Mouse (Mus musculus): Measurements from ENCODE around the gene Klf16.

Klf16 gene

DNA sequence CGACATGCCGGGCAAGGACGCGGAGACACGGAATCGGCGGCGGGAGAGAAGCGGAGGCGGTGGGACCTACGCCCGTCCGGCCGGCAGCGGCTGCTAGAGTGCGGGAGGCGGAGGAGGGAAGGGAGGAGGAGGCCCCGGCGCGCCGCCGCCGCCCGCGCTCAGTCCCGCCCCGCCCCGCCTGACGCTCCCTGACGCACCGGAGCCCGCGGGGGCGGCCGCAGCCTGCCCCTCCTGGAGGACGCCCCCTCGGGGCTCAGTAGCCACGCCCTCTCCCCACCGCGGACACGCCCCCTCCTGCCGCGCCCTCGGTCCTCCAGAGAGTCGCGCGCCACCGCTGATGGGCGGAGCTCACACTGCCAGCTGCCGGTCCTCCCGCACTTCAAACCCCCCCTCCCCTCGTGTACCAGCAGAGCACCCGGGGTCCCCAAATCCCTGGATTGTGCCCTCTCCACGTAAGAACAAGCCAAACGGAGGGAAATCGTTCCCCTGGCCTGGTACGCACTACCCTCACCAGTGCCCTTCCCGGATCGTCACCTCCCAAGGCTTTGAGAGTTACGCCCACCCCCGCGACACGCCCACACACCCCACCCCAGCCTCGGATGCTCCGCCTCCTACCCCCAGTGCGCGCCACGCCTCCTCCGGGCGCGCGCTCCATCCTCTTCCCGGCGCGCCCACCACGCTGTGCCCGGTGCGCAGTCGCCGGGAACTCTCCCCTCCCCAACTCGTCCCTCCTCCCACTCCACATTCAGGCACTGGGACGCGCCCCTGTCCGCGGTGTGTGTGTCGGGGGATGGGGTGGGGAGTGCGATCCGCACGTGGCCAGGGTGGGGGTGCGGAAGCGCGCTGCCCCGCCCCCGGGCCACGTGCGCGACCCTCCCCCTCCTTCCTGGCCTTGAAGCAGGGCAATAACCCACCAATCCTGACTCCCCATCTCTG, at the start of gene Klf16:
Gene Klf16 (minus strand): TSS at position 127 of the 936 bp plus-strand sequence.
- peak; percentile 100 for DNase-seq (ENCODE audit: inconsistent age in 2 of 2, low spot score in 1 of 2)

DNA sequence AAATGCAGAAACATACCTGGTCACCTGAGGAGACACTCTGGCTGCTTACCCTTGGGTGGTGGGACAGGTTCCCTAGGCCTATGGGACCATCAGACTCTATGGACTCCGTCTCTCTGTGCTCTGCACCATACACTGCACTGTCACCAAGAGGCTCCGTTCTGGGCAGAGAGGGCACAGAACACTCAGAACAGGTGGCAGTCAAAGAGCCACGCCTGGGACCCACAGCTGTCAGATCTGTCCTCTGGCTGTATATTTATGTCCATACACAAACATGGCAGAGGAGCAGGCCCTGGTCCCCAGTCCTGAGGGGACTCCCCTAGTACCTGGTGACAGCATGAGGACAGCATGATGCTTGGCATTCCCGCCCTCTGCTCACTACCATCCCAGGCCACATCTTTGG, 48.6 kb upstream of the Klf16 start:
- DNase-seq (ENCODE audit: inconsistent age in 2 of 2, low spot score in 1 of 2) = no peak

DNA sequence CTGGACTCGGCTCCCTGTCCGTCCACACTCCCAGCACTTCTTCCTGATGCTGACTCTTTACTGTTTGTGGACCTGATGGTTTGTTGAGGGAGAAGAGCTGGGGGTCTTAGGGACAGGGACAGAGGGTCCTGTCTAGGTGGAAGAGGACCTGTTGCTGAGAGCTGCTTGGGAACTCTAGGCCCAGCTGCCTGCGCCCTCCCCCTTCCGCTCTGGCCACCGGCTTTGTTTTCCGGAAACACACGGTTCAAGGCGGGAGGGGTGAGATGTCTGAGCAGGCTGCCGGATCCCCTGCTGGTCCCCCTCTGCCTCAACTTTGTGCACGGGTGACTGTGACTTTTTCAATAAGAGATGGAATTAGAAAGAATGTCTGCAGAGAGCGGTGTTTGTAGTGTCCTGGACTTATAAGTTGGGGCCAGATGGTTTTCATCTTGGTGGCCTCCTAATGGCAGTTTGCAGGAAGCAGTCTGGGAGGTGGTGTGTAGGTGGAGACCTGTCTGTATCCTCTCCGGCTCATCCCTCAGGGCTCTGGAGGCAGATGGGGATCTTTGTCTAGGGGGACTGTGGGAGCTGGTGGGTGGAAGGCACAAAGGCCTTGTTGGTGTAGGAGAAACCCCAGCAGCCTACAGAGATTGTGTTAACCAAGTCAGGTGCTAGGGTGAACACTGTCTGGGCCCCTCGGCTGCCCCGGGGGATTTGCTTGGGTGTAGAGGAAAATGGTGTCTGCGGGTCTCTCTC, 46.5 kb upstream of the Klf16 start:
- DNase-seq (ENCODE audit: inconsistent age in 2 of 2, low spot score in 1 of 2) = peak; percentile 70 to 85

DNA sequence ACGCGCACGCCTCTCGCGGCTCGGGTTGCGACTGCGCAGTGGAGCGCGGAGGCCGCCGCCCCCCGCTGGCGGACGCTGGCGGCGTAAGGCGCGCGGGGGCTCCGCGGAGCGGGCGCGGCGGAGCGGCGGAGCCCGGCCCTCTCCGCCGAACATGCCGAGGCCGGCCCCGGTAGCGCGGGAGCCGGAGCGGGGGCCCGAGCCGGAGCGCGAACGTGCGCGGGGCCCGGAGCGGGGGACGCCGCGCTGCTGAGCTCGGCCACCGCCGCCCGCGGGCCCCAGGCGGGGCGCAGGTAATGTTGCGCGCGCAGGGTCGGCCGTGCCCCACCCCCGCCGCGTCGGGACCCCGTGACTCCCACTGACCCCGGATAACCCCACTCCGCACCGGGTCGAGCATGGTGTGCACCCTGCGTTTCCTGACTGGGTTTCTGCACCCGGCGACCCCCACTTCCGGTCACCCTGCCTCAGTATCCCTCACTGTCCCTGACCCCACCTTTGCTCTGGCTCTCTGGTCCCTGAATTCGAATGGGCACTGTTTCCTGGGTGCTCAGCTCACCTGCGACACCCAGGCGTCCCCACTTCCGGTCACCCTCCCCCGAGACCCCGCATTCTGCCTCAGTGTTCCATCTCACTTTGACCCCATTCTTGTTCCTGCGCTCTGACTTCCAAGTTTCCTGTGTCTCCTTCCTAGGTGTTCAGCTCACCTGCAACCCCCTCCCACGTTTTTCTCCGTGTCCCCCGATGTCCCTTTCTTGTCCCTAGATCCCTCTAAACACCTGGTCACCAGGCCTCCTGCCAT, 45.7 kb upstream of the Klf16 start, which contains the start of gene Csnk1g2:
Gene Csnk1g2 (plus strand): TSS at position 178 of the 796 bp plus-strand sequence.
- DNase-seq (ENCODE audit: inconsistent age in 2 of 2, low spot score in 1 of 2) = peak; percentile 79 to 88

DNA sequence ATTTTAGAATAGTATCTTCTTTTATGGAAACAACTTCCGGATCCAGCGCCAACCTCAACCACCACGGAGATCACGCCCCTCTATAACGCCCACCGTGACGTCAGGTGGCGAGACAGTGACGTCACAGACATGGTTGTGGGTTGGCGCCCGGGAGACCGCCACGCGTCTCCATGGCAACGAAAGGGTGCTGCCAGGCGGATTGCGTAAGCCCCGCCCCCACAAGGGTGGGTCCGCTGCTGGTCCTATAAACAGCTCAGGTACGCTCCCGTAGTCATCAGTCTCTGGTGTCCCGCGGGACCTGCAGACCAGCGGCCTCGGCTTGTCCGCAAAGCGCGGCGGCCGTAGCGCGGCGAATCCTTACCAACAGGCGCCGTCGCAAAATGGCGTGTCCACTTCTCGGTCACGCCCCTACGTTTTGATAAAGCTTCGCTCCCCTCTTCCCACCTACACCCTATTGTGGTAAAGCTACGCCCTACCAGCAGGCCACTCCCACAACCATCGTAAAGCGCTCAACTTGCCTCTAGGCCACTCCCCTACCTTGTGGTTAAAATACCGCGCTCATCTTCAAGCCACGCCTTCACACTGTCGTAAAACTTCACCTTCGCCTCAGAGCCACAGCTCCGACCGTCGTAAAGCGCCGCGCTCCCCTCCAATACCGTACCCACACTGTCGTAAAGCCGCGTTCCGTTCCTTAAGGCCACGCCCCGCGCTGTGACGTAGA, 45.0 kb upstream of the Klf16 start:
- DNase-seq (ENCODE audit: inconsistent age in 2 of 2, low spot score in 1 of 2) = peak; percentile 99 to 100

DNA sequence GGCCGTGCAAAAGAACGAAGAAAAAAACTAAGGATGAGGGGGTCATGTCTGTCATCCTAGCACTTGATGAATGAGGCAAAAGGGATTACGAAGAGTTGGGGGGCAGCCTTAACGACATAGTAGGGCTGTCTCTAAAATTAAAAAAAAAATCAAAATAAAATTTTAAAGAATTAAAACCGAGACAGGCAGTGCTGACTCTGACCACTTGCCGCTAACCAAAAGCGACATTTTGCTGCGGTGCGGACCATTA, 44.5 kb upstream of the Klf16 start:
- DNase-seq (ENCODE audit: inconsistent age in 2 of 2, low spot score in 1 of 2) = no peak

DNA sequence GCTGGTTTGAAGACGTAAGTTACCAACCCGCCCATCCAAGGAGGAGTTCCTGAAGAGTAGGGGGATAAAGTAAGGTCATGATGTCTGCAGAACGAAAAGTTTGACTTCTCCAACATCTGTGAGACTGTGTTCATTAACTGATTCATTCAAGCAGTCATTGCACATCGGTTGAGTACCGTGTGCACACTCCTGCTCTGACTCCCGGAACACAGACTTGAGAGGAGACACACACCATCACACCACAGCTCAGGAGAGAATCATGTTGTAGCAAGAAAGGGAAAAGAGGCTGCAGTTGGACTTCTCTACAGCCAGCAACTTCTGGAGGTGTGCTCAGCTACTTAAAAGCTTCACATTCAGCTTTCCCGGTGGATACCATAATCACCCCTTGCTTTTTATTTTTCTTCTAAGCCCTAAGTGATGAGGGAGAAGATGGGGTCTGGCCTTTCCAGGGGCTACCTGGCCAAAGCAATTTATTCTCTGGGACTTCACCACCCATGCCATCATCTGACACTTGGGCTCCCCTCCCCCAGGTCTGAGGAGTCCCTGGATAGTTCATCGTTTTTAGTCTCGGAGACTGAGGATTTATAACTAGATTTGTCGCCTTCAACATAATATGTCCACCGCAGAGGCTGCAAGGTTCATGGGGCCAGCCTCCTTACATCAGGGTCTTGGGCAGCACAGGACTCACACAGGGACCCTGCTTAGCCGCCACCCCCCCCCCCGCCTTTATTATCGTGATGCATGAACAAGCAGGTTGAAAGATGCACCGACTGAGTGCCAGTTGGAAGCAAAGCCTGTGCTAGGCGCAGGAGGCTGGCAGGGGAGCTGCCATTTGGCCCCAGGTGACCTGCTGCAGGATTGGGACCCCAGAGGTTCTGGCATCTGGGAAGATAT, 43.9 kb upstream of the Klf16 start:
- peak; percentile 50 to 51 for DNase-seq (ENCODE audit: inconsistent age in 2 of 2, low spot score in 1 of 2)

DNA sequence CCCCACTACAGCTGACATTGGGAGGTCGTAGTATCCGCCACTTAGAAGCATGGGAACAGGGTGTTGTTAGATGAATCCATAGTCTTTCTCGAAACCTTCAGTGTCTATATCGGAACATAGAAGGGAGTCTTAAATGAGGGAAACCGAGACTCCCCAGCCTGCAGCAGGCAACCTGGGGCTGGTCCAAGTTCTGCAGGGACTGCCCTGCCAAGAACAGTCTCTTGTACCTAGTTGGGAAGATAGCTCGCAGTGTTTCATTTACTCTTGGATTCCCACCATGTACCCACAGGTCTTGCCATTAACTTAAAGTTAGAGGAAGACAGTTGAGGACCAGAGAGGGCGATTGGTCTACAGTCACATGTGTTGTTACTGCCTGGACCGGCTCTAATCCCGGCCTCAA, 43.2 kb upstream of the Klf16 start:
- no peak for DNase-seq (ENCODE audit: inconsistent age in 2 of 2, low spot score in 1 of 2)

DNA sequence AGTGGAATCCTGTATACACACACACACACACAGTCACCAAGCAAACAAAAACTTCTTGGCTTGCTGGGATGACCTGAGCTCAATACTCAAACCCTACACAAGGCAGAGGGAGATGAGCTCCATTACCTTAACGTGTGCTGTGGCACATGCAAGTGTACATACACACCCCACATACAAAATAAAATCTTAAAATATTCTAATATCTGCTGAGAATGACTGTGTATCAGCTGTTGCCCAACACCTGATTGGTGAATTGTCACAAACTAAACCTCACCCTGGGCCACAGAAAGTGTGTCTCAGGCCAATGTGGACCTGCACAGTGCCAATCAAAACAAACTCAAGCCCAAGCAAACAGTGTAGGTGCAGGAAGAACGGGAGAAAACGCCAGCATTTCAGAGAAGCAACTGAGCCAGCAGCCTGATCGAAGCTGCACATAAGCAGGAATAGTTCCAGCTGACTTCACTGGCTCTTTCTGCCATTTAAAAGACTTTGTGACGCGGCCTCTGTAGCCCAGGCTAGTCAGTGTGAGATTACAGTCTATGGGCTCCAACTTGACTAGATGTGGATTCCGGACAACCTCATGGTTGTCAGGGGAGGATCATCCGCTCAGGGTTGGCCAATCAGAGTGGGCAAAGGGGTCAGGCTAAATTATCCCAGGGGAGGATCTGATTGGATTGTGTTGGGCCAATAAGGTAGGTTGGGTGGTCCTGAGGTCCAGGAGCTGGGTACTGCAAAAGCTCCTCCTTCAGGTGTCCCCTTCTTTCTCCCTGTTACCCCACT, 42.5 kb upstream of the Klf16 start:
- no peak for DNase-seq (ENCODE audit: inconsistent age in 2 of 2, low spot score in 1 of 2)

DNA sequence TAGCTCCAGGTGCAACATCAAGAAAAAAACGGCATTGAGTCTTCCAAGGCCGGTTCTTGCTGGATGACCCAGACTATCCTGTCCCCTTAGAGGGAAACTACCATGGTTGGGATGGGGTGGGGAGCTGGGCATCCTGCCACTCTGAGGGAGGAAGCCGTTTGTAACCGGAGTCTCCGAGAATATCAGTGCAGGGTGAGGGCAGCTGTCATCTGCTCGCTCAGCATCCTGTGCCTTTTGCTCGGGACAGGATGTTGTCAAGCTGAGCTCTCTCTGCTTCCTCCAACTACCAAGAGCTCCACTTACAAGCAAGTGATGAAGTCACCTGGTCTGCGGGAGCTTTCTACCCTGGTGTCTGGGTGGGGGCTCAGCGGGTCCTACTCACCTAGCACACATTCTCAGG, 41.1 kb upstream of the Klf16 start:
- peak; percentile 62 to 75 for DNase-seq (ENCODE audit: inconsistent age in 2 of 2, low spot score in 1 of 2)

DNA sequence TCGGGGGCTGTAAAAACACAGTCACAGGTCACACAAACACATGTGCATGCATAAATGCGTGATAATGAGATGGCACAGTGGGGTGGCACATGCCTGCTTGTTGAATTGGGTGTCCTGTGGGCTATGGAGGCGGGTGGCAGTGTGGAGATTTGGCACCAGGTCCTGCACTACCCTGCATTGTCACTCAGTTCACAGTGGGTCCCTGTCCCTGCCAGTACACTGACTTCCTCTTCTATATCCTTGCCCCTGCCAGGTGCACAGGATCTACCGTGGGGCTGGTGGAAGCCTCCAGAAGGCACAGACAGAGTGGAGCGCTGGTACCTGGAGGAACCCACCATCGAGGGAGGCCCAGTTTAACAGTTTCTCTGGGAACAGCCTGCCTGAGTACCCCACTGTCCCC, 37.2 kb upstream of the Klf16 start:
- DNase-seq (ENCODE audit: inconsistent age in 2 of 2, low spot score in 1 of 2) = no peak

DNA sequence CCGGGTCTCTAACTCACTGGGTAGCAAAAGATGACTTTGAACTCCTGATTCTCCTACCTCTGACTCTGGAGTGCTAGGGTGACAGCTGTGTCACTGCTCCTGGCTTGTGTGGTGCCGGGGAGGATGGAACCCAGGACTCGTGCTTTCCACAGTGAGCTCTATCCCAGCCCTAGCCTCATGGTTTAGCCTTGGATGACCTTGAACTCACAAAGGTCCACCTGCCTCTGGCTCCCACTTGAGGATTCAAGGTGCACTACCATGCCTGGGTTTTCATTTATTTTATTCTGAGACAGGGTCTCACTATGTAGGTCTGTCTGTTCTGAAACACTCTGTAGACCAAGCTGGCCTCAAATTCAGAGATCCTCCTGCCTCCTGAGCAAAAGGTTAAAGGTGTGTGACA, 36.7 kb upstream of the Klf16 start:
- DNase-seq (ENCODE audit: inconsistent age in 2 of 2, low spot score in 1 of 2) = no peak

DNA sequence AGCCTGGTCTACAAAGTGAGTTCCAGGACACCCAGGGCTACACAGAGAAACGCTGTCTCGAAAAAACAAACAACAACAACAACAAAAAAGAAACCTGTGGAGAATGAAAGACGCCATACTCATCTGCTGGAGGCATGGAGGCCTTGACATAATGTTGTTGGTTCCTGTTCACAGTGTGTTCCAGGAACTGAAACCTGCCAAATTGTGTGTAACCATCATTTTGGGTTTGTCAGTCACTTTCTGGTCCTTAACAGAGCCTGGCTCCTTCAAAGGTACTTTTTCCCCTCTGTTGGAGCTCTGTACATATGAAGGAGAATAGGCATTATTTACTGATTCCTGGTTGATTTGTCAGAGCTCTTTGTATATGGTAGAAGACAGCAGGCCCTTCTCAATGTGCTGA, 34.8 kb upstream of the Klf16 start:
- no peak for DNase-seq (ENCODE audit: inconsistent age in 2 of 2, low spot score in 1 of 2)

DNA sequence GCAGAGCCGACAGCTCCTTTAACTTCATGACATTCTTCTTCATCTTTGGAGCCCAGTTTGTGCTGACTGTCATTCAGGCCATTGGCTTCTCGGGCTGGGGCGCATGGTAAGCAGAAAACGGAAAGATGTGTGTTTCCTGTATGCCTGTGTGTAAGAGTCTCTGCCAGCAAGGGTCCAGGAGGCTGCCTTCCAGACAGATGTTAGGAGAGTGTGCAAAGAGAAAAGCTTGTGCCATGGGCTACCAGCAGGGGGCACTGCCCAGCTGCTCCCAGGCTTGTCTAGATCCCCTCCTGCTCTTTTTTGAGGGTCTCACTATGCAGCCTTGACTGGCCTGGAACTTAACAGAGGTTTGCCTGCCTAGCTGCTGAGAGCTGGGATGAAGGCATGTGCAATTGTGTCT, 33.9 kb upstream of the Klf16 start:
- peak; percentile 52 to 81 for DNase-seq (ENCODE audit: inconsistent age in 2 of 2, low spot score in 1 of 2)

DNA sequence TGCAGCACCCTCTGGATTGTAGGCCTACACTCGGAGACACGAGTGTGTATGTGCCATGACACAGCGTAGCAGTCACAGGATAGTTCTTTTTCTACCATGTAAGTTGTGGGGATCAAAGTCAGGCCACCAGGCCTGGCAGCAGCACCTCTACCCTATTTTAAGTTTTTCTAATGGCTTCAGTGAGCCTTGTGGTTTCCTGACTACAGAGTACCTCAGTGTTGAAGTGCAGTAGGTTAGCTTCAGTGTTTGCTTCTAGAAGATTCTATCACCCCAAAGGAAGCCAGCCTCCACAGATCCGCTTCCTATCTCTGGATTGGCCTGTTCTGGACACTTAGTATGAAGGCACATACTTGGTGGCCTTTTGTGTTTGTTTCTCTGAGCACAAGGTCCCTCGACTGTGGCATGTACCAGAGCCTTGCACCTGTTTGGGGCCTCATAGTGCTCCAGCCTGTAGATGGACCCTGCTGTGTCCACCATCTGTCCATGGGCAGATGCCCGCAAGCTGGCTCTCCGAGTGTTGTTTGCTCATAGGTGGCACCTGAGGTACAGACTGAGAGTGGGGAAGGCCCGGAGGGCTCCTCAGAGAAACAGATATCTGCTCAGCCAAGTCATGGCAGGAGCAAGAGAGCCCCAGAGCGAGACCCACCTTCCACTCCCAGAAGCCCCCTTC, 33.1 kb upstream of the Klf16 start:
- no peak for DNase-seq (ENCODE audit: inconsistent age in 2 of 2, low spot score in 1 of 2)

DNA sequence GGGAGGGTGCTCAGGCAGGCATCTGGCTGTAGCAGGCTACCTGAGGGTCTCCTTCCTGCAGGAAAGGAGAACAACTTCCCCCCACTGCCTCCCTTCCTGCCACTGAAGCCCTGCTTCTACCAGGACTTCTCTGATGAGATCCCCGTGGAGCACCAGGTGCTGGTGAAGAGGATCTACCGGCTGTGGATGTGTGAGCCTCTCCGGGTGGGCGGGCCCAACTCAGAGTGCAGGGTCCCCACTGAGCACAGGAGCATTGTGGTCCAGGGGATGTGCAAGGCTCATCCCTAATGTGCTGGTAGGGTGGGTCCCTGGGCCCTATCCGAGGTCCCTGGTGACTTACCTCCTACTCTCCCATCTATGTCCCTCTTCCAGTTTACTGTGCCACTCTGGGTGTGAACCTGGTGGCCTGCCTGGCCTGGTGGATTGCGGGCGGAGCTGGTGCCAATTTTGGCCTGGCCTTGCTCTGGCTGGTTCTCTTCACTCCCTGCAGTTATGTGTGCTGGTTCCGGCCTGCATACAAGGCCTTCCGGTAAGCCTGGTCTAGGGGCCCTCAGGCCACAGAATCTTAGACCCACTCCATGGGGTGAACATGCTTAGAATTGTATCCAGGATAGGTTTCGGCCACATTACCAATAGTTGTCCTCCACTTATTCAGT, 32.3 kb upstream of the Klf16 start:
- DNase-seq (ENCODE audit: inconsistent age in 2 of 2, low spot score in 1 of 2) = no peak

DNA sequence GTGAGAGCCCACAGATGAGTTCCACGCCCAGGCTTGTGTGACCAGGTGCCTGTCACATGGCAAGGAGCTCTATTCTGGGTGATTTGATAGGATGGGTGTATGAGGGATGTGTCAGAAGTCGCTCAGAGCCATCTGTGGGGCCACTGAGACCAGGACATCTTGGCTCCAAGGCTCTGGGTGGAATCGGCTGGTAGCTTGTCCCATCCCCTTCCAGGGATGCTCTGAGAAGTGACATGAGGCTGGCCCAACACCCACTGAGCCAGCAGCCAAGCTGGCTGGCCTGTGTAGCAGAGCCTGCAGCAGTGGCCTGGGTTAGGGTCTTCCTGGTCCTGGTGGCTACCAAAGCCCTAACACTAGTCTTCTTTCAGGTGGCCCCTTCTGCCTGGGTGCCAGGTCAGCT, 31.3 kb upstream of the Klf16 start:
- no peak for DNase-seq (ENCODE audit: inconsistent age in 2 of 2, low spot score in 1 of 2)

DNA sequence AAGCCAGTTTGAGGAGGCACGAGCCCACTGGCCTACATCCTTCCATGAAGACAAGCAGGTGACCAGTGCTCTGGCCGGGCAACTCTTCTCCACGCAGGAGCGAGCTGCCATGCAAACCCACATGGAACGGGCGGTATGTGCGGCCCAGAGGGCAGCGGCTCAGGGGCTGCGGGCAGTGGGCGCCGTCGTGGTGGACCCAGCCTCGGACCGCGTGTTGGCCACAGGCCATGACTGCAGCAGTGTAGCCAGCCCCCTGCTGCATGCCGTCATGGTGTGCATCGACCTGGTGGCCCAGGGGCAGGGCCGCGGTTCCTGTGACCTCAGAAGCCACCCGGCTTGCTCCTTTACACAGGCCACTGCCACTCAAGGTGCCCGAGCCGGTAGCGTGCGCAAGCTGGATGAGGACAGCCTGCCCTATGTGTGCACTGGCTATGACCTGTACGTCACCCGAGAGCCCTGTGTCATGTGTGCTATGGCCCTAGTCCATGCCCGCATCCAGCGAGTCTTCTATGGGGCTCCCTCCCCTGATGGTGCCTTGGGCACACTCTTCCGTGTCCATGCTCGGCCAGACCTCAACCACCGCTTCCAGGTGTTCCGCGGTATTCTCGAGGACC, 29.7 kb upstream of the Klf16 start:
- no peak for DNase-seq (ENCODE audit: inconsistent age in 2 of 2, low spot score in 1 of 2)
